Mouse (Mus musculus) heart, postnatal 0 days (tissue): ENCODE measurements around the gene Slc25a27. TPM values are rescaled to one million over a fixed set of nuclear protein-coding genes. Genes with fewer than 3 reads are reported as not detected.

Source experiments
- ATAC-seq: fragments of 200-750 bp; cut with Nextera tagmentation; 2 replicates; pipeline ENCODE4 v1.8.0; 2017; ENCODE audit warnings: low read depth, moderate number of reproducible peaks, moderate library complexity; ENCODE audit not compliant: insufficient read depth
- DNase-seq: peaks from one replicate; pipeline ENCODE4 v3.0.0-alpha.2; 2016; ENCODE audit warnings: low spot score
- H3K27ac ChIP-seq: fragments of 300-500 bp; sonication (generic); 2 replicates; pipeline ENCODE4 v1.5.1; 2014; ENCODE audit warnings: low read depth, mild to moderate bottlenecking
- H3K27me3 ChIP-seq: fragments of 300-500 bp; sonication (generic); 2 replicates; pipeline ENCODE4 v1.6.1; 2014; ENCODE audit warnings: low read length, mixed read lengths; ENCODE audit not compliant: control insufficient read depth, insufficient read depth
- H3K36me3 ChIP-seq: fragments of 300-500 bp; sonication (generic); replicated peaks from 2 replicates; pipeline ENCODE4 v1.6.1; 2014; ENCODE audit warnings: low read length, mixed read lengths; ENCODE audit not compliant: control insufficient read depth, insufficient read depth
- H3K4me1 ChIP-seq: fragments of 300-500 bp; sonication (generic); 2 replicates; pipeline ENCODE4 v1.6.1; 2014; ENCODE audit warnings: antibody characterized with exemption; ENCODE audit not compliant: control insufficient read depth, insufficient read depth
- H3K4me2 ChIP-seq: fragments of 300-500 bp; sonication (generic); 2 replicates; pipeline ENCODE4 v1.6.1; 2014; ENCODE audit warnings: low read depth, mild to moderate bottlenecking, low read length, moderate library complexity
- H3K4me3 ChIP-seq: fragments of 300-500 bp; sonication (generic); 2 replicates; pipeline ENCODE4 v1.5.1; 2014; ENCODE audit warnings: low read depth, low read length
- H3K9ac ChIP-seq: fragments of 300-500 bp; sonication (generic); replicated peaks from 2 replicates; pipeline ENCODE4 v1.6.1; 2014; ENCODE audit warnings: low read depth, low read length, mixed read lengths
- H3K9me3 ChIP-seq: fragments of 300-500 bp; sonication (generic); replicated peaks from 2 replicates; pipeline ENCODE4 v1.6.1; 2016; ENCODE audit warnings: low read length; ENCODE audit not compliant: control insufficient read depth
- CTCF ChIP-seq: IDR thresholded peaks from 2 replicates; pipeline ENCODE4 v1.5.1; 2016; ENCODE audit warnings: antibody characterized with exemption, control low read depth, low read depth
- EP300 ChIP-seq: IDR thresholded peaks from 2 replicates; pipeline ENCODE4 v1.6.1; 2016; ENCODE audit warnings: antibody characterized with exemption, low read depth
- WGBS: fragments of 180-500 bp; shearing (Covaris S2); extraction: QIAGEN DNeasy Blood & Tissue Kit; methylation state at CpG from one replicate; pipeline ENCODE4 v1.1.7; 2014; 5-methylcytosine and 5-hydroxymethylcytosine counted together
- polyA plus RNA-seq: library from polyadenylated mRNA; unstranded; fragments of >200 nt; fragmentation: Nextera tagmentation; extraction: Ambion mirVana; gene quantifications from 2 replicates; pipeline ENCODE4 v1.2.1, GENCODE M21; 2015
- total RNA-seq: library from RNA; depleted of rRNA; stranded (reverse); fragments of >200 nt; gene quantifications from 2 replicates; pipeline ENCODE4 v1.2.3, GENCODE M21; 2014; ENCODE audit warnings: low replicate concordance

Slc25a27 gene
- total and polyA plus RNA-seq, 2 experiments from 2014 or later: 7.8 to 7.9 TPM

DNA sequence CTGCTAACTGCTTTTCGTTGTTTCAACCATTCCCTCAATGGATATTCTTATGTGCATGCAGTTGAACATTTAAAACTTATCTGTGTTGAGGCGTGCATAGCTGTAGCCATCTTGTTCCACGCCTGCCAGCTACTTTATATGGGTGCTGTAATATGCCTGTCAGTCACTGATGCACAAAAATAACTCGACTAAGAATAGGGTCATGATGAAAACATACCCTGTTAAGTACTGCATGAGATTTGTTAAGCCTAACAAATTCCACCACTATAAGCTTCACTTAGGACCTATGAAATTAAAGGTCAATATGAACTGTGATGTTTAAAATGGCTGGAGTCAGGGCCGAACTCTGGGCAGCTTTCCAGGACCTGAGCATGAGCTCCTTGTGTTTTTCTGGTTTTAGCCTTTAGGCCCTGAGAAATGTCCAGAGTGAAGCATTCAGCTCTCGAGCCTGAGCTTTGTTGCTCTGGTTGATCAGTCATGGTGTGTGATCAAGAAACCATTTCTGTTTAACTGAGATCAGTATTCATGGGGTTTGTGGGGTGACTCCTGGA, 2.2 kb upstream of the Slc25a27 start:
- DNase-seq (peak; percentile 80), ATAC-seq (peak; percentile 62)
- Histone ChIP-seq H3K4me2 (peak overlapping the region; percentile 95), H3K9ac (0 out of 2 replicates have a peak overlapping the region, but pooled peaks have one; percentile 32), H3K36me3 (no peaks in the 10 kb centered on the region), H3K27ac (peak overlapping the region; percentile 89), H3K4me3 (peak overlapping the region; percentile 87), H3K4me1 (peaks cover 6% of the 10 kb centered on the region; the same call in 1 of the 2 replicates), H3K27me3 (no peaks in the 10 kb centered on the region), H3K9me3 (no peaks in the 10 kb centered on the region)
- 28% methylated on average over 6 of the region's 6 CpGs for WGBS
- TF ChIP-seq EP300: no peak
- no peak for TF ChIP-seq CTCF

GRCm38 (mm10) chr17:43667290-43667843, 353 bp upstream of the Slc25a27 start, which contains the start of gene Cyp39a1:
TSS of gene Cyp39a1 (plus strand) at chr17:43667425.
- ATAC-seq: no peak; the same call in 1 of the 2 replicates

GRCm38 (mm10) chr17:43651314-43652046, 15.5 kb downstream of the Slc25a27 start:
- no peaks in the 10 kb centered on the region for H3K9me3 ChIP-seq
- no peaks in the 10 kb centered on the region for H3K27me3 ChIP-seq
- no peak overlapping the region for H3K27ac ChIP-seq
- H3K9ac ChIP-seq: no peak overlapping the region
- peaks cover 25% of the 10 kb centered on the region for H3K36me3 ChIP-seq
- TF ChIP-seq EP300: no peak
- no peak for TF ChIP-seq CTCF
- ATAC-seq (no peak), DNase-seq (no peak)
- 69% methylated on average over 14 of the region's 14 CpGs for WGBS
- H3K4me2 ChIP-seq: no peak overlapping the region
- no peaks in the 10 kb centered on the region for H3K4me1 ChIP-seq
- no peak overlapping the region for H3K4me3 ChIP-seq

More at GRCm38 (mm10) chr17:43667290-43667843, 353 bp upstream of the Slc25a27 start, which contains the start of gene Cyp39a1:
- peaks cover 6% of the 10 kb centered on the region; the same call in 1 of the 2 replicates for H3K4me1 ChIP-seq
- WGBS: 0% methylated on average over 17 of the region's 17 CpGs
- no peaks in the 10 kb centered on the region for H3K9me3 ChIP-seq
- H3K4me3 ChIP-seq: peak within 1 kb of the TSS; percentile 87
- H3K36me3 ChIP-seq: no peaks in the 10 kb centered on the region
- TF ChIP-seq EP300 (peak; percentile 6; the same call in 1 of the 2 replicates), CTCF (no peak)
- peak within 1 kb of the TSS; percentile 95 for H3K4me2 ChIP-seq
- peak within 1 kb of the TSS; percentile 84 for H3K9ac ChIP-seq
- H3K27ac ChIP-seq: peak within 1 kb of the TSS; percentile 89
- no peaks in the 10 kb centered on the region for H3K27me3 ChIP-seq
- DNase-seq: no peak

DNA sequence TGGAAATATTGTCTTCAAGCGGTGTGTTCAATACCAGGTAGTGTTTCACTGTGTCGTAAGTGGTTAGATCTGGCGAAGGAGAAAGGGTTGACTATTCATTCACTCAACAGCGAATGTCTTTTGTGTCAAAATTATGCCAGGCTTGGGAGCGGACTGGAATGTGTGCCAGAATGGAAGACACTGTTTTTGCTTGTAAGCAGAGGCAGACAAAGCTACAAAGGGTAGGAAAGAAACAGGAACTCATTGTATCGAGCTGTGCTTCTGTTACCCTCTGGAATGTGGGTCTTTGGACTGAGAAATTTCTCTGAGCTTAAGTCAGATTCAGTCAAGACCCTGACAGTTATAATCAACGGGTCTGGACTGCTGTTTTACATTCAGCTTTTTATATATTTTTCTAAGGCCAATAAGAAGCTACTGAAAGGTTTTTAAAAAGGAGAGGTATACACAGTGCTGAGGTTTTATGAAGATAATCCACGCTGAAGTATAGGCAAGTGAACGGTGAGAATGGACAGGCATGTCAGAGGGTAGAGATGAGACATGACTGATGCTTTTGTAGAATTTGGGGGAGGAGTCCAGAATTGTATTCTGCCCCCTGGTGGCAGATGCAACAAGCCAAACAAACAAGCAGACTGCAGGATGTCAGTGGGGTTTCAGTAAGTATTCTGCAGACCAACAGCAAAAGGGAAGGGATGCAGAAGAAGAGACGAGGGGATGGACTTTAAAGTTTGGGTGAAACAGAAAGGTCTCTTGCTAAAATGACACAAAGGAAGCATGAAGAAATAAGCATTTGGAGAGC, 17.2 kb downstream of the Slc25a27 start:
- Histone ChIP-seq H3K4me2 (no peak overlapping the region), H3K27me3 (no peaks in the 10 kb centered on the region), H3K4me1 (peaks cover 3% of the 10 kb centered on the region; the same call in 1 of the 2 replicates), H3K4me3 (no peak overlapping the region), H3K27ac (no peak overlapping the region), H3K36me3 (peaks cover 28% of the 10 kb centered on the region), H3K9ac (no peak overlapping the region), H3K9me3 (no peaks in the 10 kb centered on the region)
- TF ChIP-seq EP300: no peak
- peak; percentile 48 for TF ChIP-seq CTCF
- no peak for ATAC-seq
- DNase-seq: no peak
- 80% methylated on average over 10 of the region's 10 CpGs for WGBS

DNA sequence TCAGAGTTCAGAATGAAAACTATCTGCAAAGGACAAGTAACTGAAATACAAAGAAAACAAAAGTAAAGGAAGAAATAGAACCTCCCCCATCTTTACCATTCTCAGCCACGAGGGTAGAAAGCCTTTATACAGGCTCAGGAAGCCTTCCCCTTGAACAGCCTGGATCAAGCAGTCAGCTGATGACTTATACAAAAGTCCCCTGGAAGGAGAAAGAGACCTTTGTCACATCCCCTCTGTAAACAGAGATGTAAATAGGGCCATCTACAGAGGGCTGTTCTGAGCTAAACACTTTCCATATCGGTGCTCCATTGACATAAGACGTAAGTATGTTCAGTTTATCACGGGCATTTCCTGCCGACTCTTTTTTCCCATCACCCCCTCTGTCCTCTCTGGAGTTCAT, 20.1 kb downstream of the Slc25a27 start:
- Histone ChIP-seq H3K4me2 (no peak overlapping the region), H3K27me3 (no peaks in the 10 kb centered on the region), H3K4me1 (peaks cover 12% of the 10 kb centered on the region), H3K9ac (no peak overlapping the region), H3K36me3 (peaks cover 22% of the 10 kb centered on the region), H3K4me3 (no peak overlapping the region), H3K9me3 (no peaks in the 10 kb centered on the region), H3K27ac (no peak overlapping the region)
- 45% methylated on average over 5 of the region's 5 CpGs for WGBS
- no peak for ATAC-seq
- TF ChIP-seq EP300 (no peak), CTCF (no peak)
- no peak for DNase-seq
